Mouse (Mus musculus): Measurements from ENCODE around the gene Hcrtr1.
A peak's percentile ranks its signal among the peaks of the same experiment; 100 is the strongest.

The Hcrtr1 gene

DNA sequence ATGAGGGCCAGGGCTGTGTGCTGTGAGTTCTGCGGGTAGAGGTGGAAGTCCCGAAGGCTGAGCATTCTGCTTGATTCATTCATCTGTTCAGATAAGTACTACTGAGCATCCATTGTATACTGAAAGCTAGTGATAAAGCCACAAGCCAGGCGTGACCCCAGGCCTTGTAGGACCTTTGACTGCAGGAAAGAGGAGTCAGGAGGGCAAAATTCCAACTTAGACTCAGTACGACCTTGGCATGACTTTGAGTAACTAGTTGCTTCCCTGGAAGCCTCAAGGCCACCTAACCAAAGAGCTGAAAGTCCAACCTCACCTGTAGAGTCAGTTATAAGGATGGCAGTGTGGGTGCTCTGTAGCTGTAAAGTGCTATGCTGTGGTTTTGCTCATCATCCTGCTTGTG is 18.4 kb downstream of the Hcrtr1 start:
- DNase-seq = no peak

DNA sequence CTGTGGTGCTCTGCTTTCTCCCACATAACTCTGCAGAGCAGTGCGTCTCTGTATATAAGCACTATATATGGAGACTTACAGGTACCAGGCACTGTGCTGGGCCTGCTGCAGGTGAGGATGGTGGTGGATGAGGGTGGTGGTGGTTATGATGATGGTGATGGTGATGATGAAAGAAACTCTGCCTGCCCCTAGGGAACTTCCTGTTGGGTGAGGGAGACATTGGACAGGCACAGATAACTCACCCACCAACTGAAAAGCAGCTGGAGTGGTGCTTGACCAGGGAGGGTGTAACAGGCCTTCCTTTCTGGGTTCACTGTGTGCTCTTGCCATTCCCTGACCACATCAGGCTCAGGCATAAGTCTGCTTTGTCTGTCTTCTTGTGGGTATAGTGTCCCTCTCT is 26.4 kb downstream of the Hcrtr1 start:
- DNase-seq = no peak

DNA sequence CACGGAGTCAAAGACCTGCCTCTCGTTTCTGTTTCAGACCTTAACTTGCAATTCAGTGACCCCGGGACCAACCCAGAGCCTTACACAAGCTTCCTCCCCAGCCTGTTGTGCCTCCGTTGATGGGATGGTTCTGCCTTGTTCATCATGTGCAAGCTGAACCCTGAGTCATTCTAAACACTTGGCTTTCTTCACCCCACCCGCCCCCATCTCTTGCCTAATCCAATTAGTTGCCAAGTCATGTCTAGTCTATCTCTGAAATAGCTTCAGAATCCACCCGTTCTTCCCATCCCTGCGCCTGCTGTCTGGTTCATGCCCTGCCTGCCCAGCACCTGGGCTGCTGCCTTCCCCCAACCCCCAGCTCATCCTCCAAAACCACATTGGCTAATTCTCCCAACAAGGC is 26.9 kb downstream of the Hcrtr1 start:
- no peak for DNase-seq

DNA sequence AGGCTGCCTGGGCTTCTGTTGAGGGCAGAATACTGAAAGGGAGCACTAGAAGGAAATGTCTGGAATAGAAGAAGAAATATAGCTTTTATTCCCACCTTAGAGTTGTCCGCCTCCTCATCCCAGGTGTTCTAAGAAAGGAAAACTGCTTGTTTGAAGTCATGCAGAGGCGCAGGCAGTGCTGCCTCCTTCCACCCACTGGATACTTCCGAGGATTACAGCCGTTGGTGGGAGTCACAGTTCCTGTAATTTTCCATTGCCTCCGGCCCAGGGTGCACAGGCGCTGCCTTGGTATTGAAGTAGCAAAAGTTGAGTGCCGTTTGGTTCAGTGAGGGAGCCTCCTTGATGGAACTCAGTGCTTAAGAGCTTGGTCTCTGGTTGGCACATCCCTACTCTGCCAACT is 29.1 kb downstream of the Hcrtr1 start:
- no peak for DNase-seq

DNA sequence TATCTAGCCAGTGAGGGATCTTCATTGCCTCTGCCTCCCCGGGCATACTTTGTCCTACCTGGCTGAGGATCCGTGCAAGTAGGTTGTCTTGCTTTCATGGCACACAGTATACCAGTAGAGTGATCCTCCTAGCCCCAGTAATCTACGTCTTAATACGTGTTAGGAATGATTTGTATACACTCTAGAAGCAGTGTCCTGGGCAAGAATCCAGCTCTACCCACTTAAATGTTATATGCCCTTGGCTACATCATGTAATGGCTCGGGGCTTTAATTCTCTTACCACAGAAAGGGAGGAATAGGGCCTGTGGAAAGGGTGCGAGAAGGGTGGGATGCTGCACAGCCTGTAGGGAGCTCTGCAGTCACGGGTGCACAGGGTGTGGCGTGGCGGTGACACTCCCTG is 29.5 kb downstream of the Hcrtr1 start:
- DNase-seq = no peak

DNA sequence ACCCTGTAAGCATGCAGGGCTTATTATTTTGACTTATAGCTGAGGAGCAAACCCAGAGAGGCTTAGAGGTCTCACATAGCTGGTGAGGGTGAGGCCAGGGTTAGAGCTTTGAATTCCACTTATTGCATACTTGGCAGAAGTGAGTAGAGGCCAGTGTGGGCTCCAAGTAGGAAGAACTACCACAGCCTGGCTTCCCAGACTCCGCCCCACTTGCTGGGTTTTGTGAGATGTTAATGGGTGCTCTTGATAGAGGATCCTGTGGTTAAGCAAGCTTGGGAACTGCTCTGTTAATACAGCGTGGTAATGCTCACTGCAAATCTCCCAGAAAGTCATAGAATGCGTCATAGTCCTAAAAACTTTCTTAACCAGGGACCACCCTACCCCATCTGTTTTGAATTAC is 30.2 kb downstream of the Hcrtr1 start:
- no peak for DNase-seq

DNA sequence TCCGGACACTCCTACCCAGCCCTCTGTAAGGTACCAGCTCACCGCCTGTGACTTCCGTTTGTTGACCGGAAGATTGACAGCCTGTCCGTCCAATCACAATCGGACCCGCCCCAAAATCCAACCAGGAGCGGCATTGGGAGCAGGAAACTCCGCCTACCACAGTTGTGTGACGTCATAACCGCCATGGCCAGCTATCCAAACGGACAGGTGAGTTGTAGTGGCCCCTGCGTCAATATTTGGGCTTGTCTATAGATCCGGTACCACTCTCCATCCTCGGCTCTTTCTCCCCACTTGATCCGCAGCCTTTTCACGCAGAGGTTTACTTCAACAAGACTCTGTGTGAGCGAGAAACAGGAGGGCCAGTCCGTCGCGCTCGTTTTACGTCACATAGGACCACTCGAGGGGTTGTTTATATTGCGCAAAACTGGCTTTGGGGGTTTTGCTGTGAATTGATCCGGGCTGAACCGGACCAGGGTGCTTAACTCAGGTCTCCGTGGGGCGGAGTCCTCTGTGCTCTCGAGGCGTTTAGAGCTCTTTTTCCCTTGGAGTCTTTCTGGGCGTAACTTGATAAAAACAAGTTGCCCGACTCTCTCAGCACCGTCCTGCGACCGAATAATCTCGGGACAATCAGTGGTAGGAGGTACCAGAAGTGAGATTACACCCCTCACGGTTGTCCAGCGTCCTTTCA is 31.6 kb downstream of the Hcrtr1 start:
- DNase-seq = peak; percentile 99

DNA sequence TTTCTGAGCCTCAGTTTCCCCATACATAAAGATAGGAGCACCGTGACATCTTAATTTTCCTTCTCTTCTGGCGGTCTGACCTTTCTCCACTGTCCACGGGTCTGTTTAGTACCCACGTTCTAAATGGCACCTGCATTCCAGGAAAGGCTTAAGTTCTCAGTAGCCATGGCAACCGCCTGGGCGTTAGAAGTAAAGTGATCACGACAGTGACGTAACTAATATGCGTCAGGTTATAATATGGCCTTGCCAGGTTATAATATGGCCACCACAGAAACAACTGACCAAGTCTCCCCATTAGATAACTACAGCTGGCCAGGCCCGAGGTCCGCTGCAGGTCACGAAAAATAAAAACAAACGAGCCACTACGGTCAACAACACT is 32.1 kb downstream of the Hcrtr1 start:
- DNase-seq = no peak

DNA sequence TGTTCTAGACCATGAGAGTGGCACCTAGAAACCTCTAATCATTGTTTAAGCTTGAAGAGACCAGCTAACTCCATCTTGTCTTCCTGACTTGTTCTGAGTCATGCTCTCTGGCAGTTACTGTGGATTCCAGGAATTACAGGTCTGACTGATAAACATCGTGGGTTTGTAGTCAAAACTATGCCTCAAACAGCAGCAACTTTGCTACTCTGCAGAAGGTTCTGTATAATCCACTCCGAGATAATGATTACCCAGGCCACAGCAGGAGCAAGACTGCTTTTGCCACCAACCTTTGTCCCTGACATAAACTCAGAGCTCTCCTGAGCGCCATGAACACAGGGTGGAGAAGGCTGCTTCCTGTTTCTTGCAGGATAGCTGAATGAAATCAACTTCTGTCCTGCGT is 34.6 kb downstream of the Hcrtr1 start:
- DNase-seq = no peak

DNA sequence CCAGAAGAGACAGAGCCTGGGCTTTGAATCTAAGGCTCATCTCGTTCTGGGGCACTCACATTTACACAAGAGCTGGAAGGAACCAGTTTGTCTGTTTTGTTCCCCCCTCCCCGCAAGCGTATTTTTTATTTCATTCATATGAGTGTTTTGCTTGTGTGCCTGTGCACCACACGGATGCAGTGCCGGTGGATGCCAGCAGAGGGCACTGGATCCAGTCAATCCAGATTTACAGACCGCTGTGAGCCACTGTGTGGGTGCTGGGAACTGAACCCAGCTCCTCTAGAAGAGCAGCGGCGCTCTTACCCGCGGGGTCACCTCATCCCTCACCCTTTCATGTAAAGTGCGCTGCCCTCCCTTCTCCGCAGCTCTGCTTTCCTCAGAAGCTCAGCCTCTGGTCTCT is 35.5 kb downstream of the Hcrtr1 start:
- no peak for DNase-seq

DNA sequence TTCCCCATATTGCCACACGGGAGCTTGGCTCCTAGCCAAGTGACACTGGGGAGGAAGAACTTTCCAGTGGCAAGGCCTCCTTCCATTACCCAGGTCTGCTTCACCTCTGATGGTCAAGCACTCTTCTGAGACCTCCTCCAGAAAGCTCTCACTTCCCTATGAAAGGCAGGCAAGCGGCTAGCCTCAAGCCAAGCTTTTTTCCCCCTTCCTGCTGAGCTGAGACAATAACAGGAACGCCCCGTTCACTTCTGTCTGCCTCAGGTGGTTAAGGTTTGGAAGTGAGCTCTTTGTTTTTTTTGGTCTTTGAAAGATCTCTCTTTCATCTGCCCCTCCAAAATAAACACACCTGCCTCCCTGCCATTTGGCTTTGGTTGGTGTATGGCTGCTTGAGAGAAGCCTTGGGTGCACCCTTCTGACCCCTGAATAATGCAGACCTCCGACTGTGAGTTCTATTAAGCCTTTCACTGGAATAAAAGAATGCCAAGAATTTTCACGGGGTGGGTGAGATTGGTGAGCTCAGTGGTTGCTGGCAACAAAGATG is 37.0 kb downstream of the Hcrtr1 start, which contains the start of gene Pef1:
TSS of gene Pef1 (plus strand) at position 448 of the 541 bp plus-strand sequence.
- no peak for DNase-seq

DNA sequence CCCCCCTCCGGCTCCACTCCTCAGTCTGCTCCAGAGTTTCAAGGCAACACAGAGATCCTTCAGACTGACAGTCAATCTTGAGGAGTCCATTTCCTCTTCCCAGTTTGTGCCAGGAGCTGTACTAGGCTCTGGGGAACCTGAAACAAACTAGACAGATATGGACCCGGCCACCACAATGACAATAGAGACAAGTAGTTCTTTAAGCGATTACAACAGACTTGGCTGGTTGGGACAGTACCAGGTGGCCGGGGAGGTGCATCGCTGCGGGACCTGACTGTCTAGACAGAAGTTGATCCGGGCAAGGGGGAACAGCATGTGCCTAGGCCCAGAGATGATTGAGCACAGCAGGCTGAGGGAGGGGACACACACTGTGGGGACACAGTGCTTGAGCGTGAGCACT is 38.0 kb downstream of the Hcrtr1 start:
- peak; percentile 42 for DNase-seq

DNA sequence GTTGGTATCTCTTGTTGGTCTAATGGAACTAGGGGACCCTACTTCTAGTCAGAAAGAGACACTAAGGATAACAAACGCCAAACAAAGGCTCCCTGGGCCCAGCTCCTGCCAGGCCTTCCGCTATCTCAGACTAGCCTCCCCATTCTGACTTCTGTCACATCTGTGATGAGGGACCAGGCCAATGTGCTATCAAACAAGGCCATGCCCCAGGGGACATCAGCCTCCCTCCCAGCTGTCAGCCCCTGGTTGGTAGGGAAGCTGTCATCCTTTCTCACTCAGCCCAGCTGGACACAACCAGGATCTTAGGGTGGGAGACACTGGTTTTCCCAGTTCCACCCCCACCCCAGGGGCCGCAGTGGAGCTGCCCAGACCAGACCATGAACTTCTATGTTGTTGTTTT is 44.0 kb downstream of the Hcrtr1 start:
- peak; percentile 53 for DNase-seq

DNA sequence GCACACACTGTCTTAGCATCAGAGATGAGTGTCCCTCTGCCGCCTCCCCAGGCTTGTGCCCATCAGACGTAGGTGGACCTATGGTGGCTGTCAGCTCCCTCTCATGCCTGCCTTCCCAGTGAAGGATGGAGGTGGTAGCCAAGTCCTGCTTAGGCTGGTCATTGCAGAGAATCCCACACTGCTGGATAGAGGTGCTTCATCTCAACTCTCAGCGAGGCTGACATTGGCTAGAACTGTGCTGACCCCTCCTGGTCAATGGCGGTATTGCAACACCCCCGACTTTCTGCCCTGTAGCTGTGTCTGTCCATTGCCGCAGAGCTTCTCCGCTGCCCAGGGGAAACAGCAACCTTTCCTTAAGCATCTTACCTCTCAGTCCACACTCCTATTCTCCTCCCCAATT is 51.9 kb downstream of the Hcrtr1 start:
- DNase-seq = peak; percentile 85

DNA sequence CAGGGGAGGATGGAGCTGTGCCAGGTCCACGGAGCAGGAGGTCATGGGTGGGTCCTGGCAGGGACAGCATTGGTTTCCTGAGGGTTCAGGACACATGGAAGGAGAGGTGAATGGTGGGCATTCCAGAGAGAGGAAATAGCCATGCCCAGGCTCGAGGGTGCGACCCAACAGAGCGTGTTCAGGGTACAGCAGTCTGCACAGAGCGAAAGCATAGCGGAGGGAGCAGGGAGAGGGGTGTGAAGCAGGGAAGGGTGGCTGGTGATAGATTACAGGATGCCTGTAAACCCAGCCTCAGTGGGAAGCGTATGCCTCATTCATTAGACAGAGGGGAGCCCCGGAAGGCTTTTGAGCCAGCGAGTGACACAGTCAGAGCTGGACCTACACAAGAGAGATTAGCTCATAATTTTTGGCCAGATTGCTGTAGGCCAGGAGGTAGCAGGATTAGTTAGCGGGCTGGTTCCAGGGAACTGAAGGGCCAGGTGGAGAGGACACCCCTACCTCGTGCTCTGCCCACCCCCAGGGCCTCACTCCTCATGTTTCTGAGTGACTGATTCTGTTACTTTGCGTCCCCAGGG is 53.8 kb downstream of the Hcrtr1 start:
- DNase-seq = no peak

DNA sequence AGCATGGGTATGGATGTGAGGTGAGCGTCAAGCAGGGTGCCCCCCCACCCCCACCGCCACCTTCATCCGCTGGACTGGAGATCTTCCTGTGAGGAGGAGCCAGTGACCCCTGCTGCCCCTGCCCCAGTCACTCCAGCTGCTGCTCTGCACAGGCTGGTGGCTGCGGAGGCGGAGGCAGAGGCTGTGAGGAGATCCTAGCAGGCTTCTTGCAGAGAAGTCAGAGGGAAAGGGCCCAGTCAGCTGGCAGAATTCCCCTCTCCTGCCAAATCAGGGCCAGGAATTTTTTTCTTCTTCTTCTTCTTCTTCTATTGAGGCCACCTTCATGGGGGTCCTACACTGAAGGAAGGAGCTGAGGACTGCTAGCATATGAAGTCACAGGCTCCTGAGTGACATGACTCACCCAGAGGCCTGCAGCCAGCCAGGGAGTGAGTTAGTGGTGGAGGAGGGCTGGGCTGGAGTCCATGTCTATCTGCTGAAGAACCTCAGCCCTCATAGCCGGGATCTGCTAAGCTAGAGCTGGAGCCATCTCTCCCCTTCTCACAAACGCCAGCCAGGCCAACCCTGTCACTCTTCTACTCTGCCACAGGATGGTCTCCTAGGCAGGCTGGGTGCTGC is 54.7 kb downstream of the Hcrtr1 start:
- no peak for DNase-seq

DNA sequence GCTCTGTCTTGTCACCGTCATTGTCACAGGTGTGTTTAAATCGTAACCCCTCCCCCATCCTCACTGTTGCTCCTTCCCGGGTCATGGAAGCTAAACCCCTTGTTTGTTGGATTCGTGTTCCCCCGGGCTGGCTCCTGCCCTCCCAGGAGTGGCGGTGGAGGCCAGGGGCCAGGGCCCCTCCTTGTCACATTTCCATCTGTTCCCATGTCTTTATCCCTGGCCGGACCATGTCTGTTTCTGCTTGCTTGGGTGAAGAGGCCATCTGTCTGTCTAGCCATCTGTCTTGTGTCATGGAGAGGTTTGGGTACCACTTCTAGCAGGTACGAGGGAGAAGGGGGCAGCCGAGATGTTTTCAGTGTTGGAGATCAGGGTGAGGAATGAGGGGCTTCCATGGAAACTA is 56.9 kb downstream of the Hcrtr1 start:
- peak; percentile 58 for DNase-seq

DNA sequence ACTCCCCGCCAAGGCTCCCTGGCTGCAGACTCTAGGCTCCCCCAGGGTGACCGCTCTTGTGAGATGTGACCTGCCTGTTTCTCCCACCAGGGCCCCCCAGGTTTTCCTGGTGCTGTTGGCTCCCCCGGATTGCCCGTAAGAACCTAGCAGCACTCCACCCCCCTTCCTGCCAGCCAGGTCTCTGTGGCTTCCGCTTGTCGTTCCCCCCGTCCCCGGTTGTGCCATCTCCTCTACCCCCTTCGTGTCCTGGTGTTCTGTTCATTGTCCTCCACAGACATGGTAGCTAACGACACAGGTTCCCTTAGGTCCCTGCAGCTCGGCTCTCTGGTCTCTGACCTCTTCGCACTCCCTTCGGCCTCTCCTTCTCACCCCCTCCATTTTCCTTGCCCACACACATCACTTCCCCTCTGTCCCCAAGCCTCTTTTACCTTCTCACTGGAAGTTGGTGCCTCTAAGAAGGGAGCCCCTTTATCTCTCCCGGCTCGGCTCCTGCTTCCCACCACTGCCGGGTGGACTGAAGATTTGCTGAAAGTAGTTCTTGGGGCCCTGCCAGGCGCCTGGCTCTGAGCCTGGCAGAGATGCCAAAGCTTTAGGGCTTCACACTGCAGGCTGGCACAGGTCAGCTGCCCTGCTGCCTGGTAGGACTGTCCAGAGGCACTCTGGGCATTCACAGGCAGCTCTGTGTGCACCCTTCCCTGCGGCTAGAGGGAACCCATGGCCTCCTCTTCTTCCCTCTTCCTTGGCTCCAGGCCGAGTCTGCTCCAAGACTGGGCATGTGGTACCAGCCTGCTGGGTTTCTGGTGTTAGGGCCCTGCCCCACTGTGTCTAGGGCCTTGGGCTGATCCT is 57.6 kb downstream of the Hcrtr1 start:
- peak; percentile 49 for DNase-seq

Measured in retina, postnatal 1 day (tissue).